Mouse (Mus musculus) ES-E14 (cell line): ENCODE measurements around the gene Cops7a. TPM values are rescaled to one million over a fixed set of nuclear protein-coding genes. Genes with fewer than 3 reads are reported as not detected.

Experiments used
- DNase-seq: peaks from one replicate; pipeline ENCODE4 v3.0.0-alpha.2; 2013; ENCODE audit warnings: low read depth, low spot score
- H3K27ac ChIP-seq: 2 replicates; pipeline ENCODE4 v1.5.1; 2012; ENCODE audit warnings: low read depth, mild to moderate bottlenecking, low read length, moderate library complexity, mixed read lengths; ENCODE audit not compliant: poor library complexity, insufficient read depth, severe bottlenecking
- H3K36me3 ChIP-seq: 2 replicates; pipeline ENCODE4 v1.6.1; 2012; ENCODE audit warnings: mild to moderate bottlenecking, low read length, moderate library complexity, mixed read lengths; ENCODE audit not compliant: control insufficient read depth, poor library complexity, insufficient read depth, severe bottlenecking
- H3K4me1 ChIP-seq, 2 experiments: fragments of 150-350 bp in 1 of 2; sonication (generic) in 1 of 2; 2 replicates each; pipeline ENCODE4 v1.6.1; 2012; ENCODE audit warnings: low read length in 2 of 2, mild to moderate bottlenecking in 1 of 2, mixed read lengths in 1 of 2; ENCODE audit not compliant: control insufficient read depth in 2 of 2, insufficient read depth in 2 of 2, poor library complexity in 1 of 2
- H3K4me3 ChIP-seq, 2 experiments: fragments of 150-350 bp in 1 of 2; sonication (generic) in 1 of 2; 2 replicates each; pipeline ENCODE4 v1.5.1; 2012; ENCODE audit warnings: low read length in 2 of 2, low read depth in 1 of 2, mild to moderate bottlenecking in 1 of 2, mixed read lengths in 1 of 2; ENCODE audit not compliant: insufficient read depth in 1 of 2, poor library complexity in 1 of 2, severe bottlenecking in 1 of 2
- H3K9ac ChIP-seq: 2 replicates; pipeline ENCODE4 v1.6.1; 2012; ENCODE audit warnings: low read depth, mild to moderate bottlenecking, low read length, mixed read lengths; ENCODE audit not compliant: poor library complexity, insufficient read depth, severe bottlenecking
- H3K9me3 ChIP-seq: fragments of 150-350 bp; sonication (generic); 2 replicates; pipeline ENCODE4 v1.6.1; 2012; ENCODE audit warnings: low read depth, mild to moderate bottlenecking, low read length; ENCODE audit not compliant: control insufficient read depth, insufficient read depth
- CHD2 ChIP-seq: IDR thresholded peaks from 2 replicates; pipeline ENCODE4 v1.6.1; 2014; ENCODE audit warnings: mild to moderate bottlenecking, low read depth, low read length, inconsistent platforms
- HCFC1 ChIP-seq: IDR thresholded peaks from 2 replicates; pipeline ENCODE4 v1.6.1; 2012; ENCODE audit warnings: low read length, inconsistent platforms, borderline replicate concordance; ENCODE audit not compliant: insufficient read depth
- MAFK ChIP-seq: IDR thresholded peaks from 2 replicates; pipeline ENCODE4 v1.6.1; 2014; ENCODE audit warnings: mild to moderate bottlenecking, low read depth, low read length, inconsistent platforms; ENCODE audit not compliant: insufficient read depth
- ZC3H11A ChIP-seq: IDR thresholded peaks from 2 replicates; pipeline ENCODE4 v1.6.1; 2012; ENCODE audit warnings: low read depth, mild to moderate bottlenecking, inconsistent platforms, low read length, borderline replicate concordance
- ZNF384 ChIP-seq: IDR thresholded peaks from 2 replicates; pipeline ENCODE4 v1.6.1; 2012; ENCODE audit warnings: low read depth, low read length, inconsistent platforms
- in situ Hi-C, 2 experiments: fragments of 600-800 bp; cut with MboI; formaldehyde crosslinking; loops; one replicate each; pipeline ENCODE4 v1.15.1; 2025; ENCODE audit warnings: low sequenced_read_pairs in 2 of 2, inconsistent platforms in 1 of 2; ENCODE audit not compliant: unreplicated experiment in 2 of 2
- total RNA-seq: library from RNA; depleted of rRNA; stranded (reverse); fragments of 300-350 nt; gene quantifications from 2 replicates; pipeline ENCODE4 v1.2.3, GENCODE M21; 2012

Cops7a gene
- total RNA-seq, 1 experiment: 138 TPM

- H3K27ac ChIP-seq: no peak overlapping the region
- no peaks in the 10 kb centered on the region for H3K9me3 ChIP-seq
- H3K9ac ChIP-seq: peak overlapping the region; percentile 90
- DNase-seq: no peak
- peak overlapping the region; percentile 89 to 96 for H3K4me3 ChIP-seq
- peaks cover 0 to 5% of the 10 kb centered on the region in 2 experiments; a peak in 1 of 4 replicates for H3K4me1 ChIP-seq
- H3K36me3 ChIP-seq: peaks cover 31% of the 10 kb centered on the region
- no peak for TF ChIP-seq HCFC1
- no peak for TF ChIP-seq CHD2
- TF ChIP-seq ZNF384: no peak
- TF ChIP-seq MAFK: no peak
- TF ChIP-seq ZC3H11A: no peak
- in situ Hi-C loops: no loop called here
Measured at GRCm38 (mm10) chr6:124932314-124932695, 33.0 kb downstream of the Cops7a start.

GRCm38 (mm10) chr6:124931525-124932313 is 33.6 kb downstream of the Cops7a start:
- H3K27ac ChIP-seq: peak overlapping the region; percentile 62
- in situ Hi-C loops: no loop called here
- peaks cover 0 to 5% of the 10 kb centered on the region in 2 experiments; a peak in 1 of 4 replicates for H3K4me1 ChIP-seq
- H3K36me3 ChIP-seq: peaks cover 31% of the 10 kb centered on the region
- H3K9ac ChIP-seq: peak overlapping the region; percentile 90
- H3K9me3 ChIP-seq: no peaks in the 10 kb centered on the region
- no peak for TF ChIP-seq HCFC1
- no peak for TF ChIP-seq ZNF384
- no peak for TF ChIP-seq MAFK
- TF ChIP-seq ZC3H11A: no peak
- TF ChIP-seq CHD2: no peak
- peak overlapping the region; percentile 89 to 96 for H3K4me3 ChIP-seq
- DNase-seq: no peak

- Histone ChIP-seq H3K27ac (peak within 1 kb of the TSS; percentile 81), H3K9me3 (no peaks in the 10 kb centered on the region), H3K36me3 (peaks cover 24% of the 10 kb centered on the region), H3K9ac (peak within 1 kb of the TSS; percentile 90), H3K4me3 (peak within 1 kb of the TSS; percentile 89 to 96), H3K4me1 (peaks cover under 1 to 7% of the 10 kb centered on the region in 2 experiments; a peak in 3 of 4 replicates)
- peak; percentile 98 for DNase-seq
- TF ChIP-seq ZC3H11A (peak; percentile 61; the same call in 1 of the 2 replicates), ZNF384 (no peak), HCFC1 (peak; percentile 39; the same call in 1 of the 2 replicates)
- in situ Hi-C loops: no loop called here
Measured at GRCm38 (mm10) chr6:124930754-124931524, 34.4 kb downstream of the Cops7a start, which contains the start of gene Mlf2. Gene Mlf2, plus strand, starts transcription at chr6:124931386.

- TF ChIP-seq HCFC1 (no peak), MAFK (no peak), ZNF384 (no peak), CHD2 (no peak), ZC3H11A (no peak)
Measured at GRCm38 (mm10) chr6:124930231-124930630, 35.1 kb downstream of the Cops7a start.

More at GRCm38 (mm10) chr6:124930231-124930630, 35.1 kb downstream of the Cops7a start:
- Histone ChIP-seq H3K36me3 (peaks cover 19% of the 10 kb centered on the region), H3K9ac (no peak overlapping the region; the same call in 1 of the 2 replicates), H3K27ac (peak overlapping the region; percentile 81; the same call in 1 of the 2 replicates), H3K4me3 (peak overlapping the region; percentile 52 to 56; a peak in 3 of 4 replicates), H3K9me3 (no peaks in the 10 kb centered on the region), H3K4me1 (peaks cover 2 to 13% of the 10 kb centered on the region in 2 experiments; a peak in 3 of 4 replicates)
- in situ Hi-C loops: no loop called here
- no peak for DNase-seq
